42 mouse cellular contexts compared by ENCODE assay signal in the genomic region with DNA sequence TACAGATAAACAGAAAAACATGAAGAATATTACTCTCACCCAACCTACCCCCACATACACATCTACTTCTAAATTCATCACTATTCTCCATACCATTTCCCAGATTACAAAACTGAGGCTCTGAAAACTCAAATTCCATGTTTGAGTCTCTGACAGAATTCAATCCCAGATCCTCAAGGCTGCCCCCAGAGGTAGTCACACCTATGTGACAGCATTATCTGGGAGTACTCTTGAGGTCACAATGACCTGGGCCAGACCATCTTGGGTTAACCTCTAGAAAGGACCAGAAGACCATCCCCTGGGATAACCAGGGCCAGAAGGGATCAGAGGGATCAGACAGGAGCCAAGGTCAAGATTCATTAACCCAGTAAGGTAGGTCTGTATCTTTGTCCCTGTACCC. TPM values are rescaled to one million over a fixed set of nuclear protein-coding genes. Genes with fewer than 3 reads are reported as not detected.
"Had no signal": no experiment of that assay in that cellular context is flagged by ENCODE, and none has a peak within 500 bp of the region (broad histone marks: within the 10 kb centered on the region; RNA-seq: fewer than 3 reads in every experiment).

Gene Tex45, plus strand, starts transcription at position 301 of the 400 bp plus-strand sequence.

- H3K27ac ChIP-seq: heart, embryonic 10.5 days; heart, embryonic 13.5 days; heart, embryonic 15.5 days; hindbrain, embryonic 10.5 days; hindbrain, embryonic 12.5 days; hindbrain, embryonic 13.5 days; hindbrain, embryonic 14.5 days; hindbrain, embryonic 15.5 days; hindbrain, postnatal 0 days; intestine, embryonic 15.5 days; kidney, embryonic 15.5 days; kidney, postnatal 0 days; layer of hippocampus, adult 2 months had no signal

- DNase-seq: heart, postnatal 10 days; heart, postnatal 14 days; heart, postnatal 36 days; heart, postnatal 4 days; kidney, adult 11 months; kidney, adult 18-20 months; kidney, adult 2 months; kidney, adult 8-10 months; kidney, adult 9 months; kidney, postnatal 10 days; kidney, postnatal 14 days; kidney, postnatal 25 days; kidney, postnatal 36 days; kidney, postnatal 4 days; layer of hippocampus, adult 9-11 months; layer of hippocampus, postnatal 36 days had no signal

- H3K27me3 ChIP-seq: heart, embryonic 12.5 days; heart, embryonic 13.5 days; heart, embryonic 15.5 days; hindbrain, embryonic 15.5 days; intestine, embryonic 15.5 days had no signal

- H3K36me3 ChIP-seq: heart, embryonic 10.5 days; heart, embryonic 12.5 days; heart, embryonic 13.5 days; heart, embryonic 15.5 days; hindbrain, embryonic 10.5 days; hindbrain, embryonic 12.5 days; hindbrain, embryonic 13.5 days; hindbrain, embryonic 15.5 days; intestine, embryonic 15.5 days; kidney, embryonic 15.5 days had no signal

- H3K4me3 ChIP-seq: heart, embryonic 10.5 days; heart, embryonic 12.5 days; heart, embryonic 13.5 days; heart, embryonic 15.5 days; hindbrain, embryonic 10.5 days; hindbrain, embryonic 12.5 days; hindbrain, embryonic 13.5 days; hindbrain, embryonic 15.5 days; intestine, embryonic 15.5 days; kidney, embryonic 15.5 days; layer of hippocampus, adult 2 months had no signal

RNA-seq across cellular contexts. Expression of gene Tex45, which starts in this region (rescaled TPM):
- polyA plus RNA-seq: heart, embryonic 10.5 days; heart, embryonic 11.5 days; heart, embryonic 12.5 days; heart, embryonic 13.5 days; heart, embryonic 14.5 days; heart, embryonic 15.5 days; heart, embryonic 16.5 days; heart, postnatal 0 days; hindbrain, embryonic 10.5 days; hindbrain, embryonic 11.5 days; hindbrain, embryonic 12.5 days; inflammation-experienced regulatory T-cells, adult 6 months; intestine, embryonic 14.5 days; intestine, embryonic 15.5 days; intestine, embryonic 16.5 days; intestine, postnatal 0 days; kidney, embryonic 14.5 days; kidney, embryonic 15.5 days; kidney, embryonic 16.5 days; large intestine, adult 2 months had no signal
